Mouse (Mus musculus): ENCODE results near the gene Nol3.

DNA sequence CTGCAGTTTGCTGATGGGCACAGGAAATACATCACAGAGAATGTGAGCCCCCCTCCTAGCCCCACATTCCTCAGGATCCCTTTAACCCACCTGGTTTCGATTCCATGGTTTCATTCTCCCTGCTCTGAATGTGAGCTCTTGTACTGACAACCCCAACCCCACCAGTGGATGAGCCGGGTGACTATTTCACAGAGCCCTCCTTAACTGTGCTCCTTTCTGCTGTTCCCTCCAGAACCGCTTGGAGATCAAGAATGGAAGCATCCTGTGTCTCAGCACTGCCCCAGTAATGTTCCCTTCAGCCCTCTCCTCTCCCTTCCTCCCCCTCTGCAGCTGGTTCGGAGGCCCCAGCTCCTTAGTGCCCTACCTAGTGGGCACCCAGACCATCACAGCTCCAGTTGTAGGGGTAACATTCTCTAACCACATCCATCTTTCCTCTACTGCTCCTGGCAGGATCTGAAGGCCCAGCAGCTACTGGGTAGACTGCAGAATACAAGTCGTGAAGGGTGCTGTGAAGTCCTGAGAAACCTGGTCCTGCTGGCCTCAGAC lies 30.3 kb downstream of the Nol3 start:
- no peak for TF ChIP-seq POLR2A (IDR thresholded peaks at IDR 0.05; ENCODE audit: borderline replicate concordance, control insufficient read depth, low read depth, low read length)
- TF ChIP-seq CTCF (IDR thresholded peaks at IDR 0.05; ENCODE audit: control insufficient read depth, insufficient read depth, low read length) = no peak
